Mouse (Mus musculus) megakaryocyte, embryonic 14.5 days (primary cell): Measurements from ENCODE around the gene Kbtbd12. TPM values are rescaled to one million over a fixed set of nuclear protein-coding genes. Genes with fewer than 3 reads are reported as not detected.

ENCODE experiments used
- H3K27me3 ChIP-seq: replicated peaks from 2 replicates; pipeline ENCODE3; 2012; ENCODE audit warnings: inconsistent platforms
- H3K36me3 ChIP-seq: replicated peaks from 2 replicates; pipeline ENCODE3; 2012; ENCODE audit warnings: low read length, inconsistent platforms, mixed read lengths
- H3K4me1 ChIP-seq: 2 replicates; pipeline ENCODE4 v1.6.1; 2012; ENCODE audit warnings: inconsistent platforms
- H3K4me3 ChIP-seq: replicated peaks from 2 replicates; pipeline ENCODE3; 2012; ENCODE audit warnings: moderate library complexity, mild to moderate bottlenecking, inconsistent platforms
- H3K9me3 ChIP-seq: 2 replicates; pipeline ENCODE4 v1.6.1; 2012; ENCODE audit warnings: inconsistent platforms
- FLI1 ChIP-seq: IDR thresholded peaks from 2 replicates; pipeline ENCODE4 v1.6.1; 2012; ENCODE audit warnings: low read length, inconsistent platforms, mixed read lengths
- GATA1 ChIP-seq: IDR thresholded peaks from 3 replicates; pipeline ENCODE4 v1.6.1; 2012; ENCODE audit warnings: mixed read lengths, low read length, inconsistent platforms, borderline replicate concordance
- polyA plus RNA-seq: library from polyadenylated mRNA; stranded (reverse); fragments of >175 nt; gene quantifications from 2 replicates; pipeline ENCODE4 v1.2.3, GENCODE M21; 2012; ENCODE audit warnings: low replicate concordance; ENCODE audit not compliant: insufficient read depth

The Kbtbd12 gene
- 1.1 TPM in 1 of 2 replicates, not detected in the other for polyA plus RNA-seq

DNA sequence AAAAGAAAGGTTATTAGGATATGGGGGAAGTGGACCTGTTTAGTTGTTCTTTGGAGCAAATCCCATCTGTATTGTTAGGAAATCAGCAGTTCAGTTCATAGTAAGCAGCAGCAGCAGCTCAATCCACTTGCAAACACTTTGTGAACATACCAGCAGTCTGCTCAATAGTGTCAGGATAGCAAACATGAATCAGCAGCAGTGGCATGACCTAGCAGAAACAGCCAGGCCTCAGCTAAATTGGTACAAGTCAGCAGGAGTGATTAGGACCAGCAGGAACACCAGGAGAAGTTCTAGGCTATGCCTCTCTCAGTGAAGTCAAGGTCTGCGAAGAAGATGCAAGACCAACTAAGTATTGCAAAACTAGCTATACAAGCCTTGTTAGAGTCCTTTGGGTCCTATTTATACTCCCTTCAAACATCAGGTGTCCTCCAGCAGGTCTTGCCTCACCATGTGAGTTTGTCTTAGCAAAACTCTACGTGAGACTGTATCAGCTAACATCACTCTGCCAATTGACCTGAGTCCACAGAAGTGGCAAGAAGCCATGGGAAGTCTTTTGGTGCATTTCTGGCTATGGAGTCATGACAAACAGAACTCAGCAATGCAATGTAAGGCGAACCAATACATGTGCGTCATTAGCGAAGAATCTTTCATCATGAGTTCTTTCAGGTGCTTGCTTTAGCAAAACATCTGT is at the start of gene Kbtbd12:
Gene Kbtbd12 (minus strand): TSS at position 340 of the 691 bp plus-strand sequence.
- Histone ChIP-seq H3K36me3 (no peaks in the 10 kb centered on the region), H3K4me3 (no peak within 1 kb of the TSS), H3K27me3 (peaks cover 36% of the 10 kb centered on the region), H3K4me1 (no peaks in the 10 kb centered on the region), H3K9me3 (peaks cover 35% of the 10 kb centered on the region)
- TF ChIP-seq GATA1: no peak
- TF ChIP-seq FLI1: no peak

DNA sequence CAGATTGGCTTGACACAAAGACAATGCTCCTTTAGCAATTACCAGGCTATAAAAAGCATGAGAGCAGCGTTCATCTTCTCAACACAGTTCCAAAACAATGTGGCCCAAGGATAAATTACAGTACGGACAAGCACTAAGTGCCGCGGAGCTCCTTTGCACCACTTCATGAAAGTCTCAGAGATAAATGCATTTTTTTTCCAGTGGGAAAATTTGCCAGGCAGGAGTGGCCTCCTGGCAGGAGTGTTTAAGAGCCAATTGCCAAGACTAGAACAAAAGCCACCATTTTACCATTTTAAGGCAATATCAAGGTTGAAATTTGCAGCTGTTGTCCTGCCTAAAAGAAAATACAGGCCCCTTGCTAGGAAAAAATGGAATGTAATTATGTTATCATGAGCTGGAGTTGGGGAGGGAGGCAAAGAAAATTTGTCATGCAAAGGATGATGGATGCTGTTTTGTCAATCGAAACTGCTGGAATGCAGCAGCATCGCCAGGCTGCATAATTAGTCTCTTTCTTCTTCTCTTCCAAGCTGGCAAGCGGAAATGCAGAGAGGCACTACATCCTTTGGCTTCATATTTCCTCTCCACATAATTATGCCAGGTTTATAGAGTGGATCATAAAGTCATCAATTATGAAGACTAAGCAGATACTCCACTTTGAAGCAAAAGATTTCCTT is 45.8 kb upstream of the Kbtbd12 start:
- peaks cover 14% of the 10 kb centered on the region for H3K9me3 ChIP-seq
- H3K27me3 ChIP-seq: peaks cover 26% of the 10 kb centered on the region
- H3K4me1 ChIP-seq: no peaks in the 10 kb centered on the region
- H3K4me3 ChIP-seq: no peak overlapping the region
- no peak for TF ChIP-seq GATA1
- H3K36me3 ChIP-seq: no peaks in the 10 kb centered on the region

DNA sequence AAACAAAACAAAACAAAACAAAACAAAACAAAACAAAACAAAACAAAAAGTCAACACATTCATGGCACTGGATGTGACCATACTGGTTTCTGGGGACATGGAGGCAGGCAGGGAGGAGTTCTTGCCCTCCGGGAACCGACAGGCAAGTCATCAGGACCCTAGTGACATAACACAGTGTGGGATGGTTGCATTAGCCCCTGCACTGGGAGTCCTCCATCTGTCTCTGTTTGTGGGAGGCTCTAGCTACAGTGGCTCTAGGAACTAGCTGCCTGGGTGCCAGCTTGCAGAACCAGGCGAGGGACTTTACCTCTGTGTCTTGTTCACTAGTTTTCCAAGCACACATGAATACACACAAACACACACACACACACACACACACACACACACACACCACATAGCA is 43.3 kb upstream of the Kbtbd12 start:
- Histone ChIP-seq H3K36me3 (no peaks in the 10 kb centered on the region), H3K4me3 (no peak overlapping the region), H3K27me3 (peaks cover 19% of the 10 kb centered on the region), H3K9me3 (peaks cover 22% of the 10 kb centered on the region), H3K4me1 (no peaks in the 10 kb centered on the region)
- TF ChIP-seq GATA1 (no peak), FLI1 (no peak)

DNA sequence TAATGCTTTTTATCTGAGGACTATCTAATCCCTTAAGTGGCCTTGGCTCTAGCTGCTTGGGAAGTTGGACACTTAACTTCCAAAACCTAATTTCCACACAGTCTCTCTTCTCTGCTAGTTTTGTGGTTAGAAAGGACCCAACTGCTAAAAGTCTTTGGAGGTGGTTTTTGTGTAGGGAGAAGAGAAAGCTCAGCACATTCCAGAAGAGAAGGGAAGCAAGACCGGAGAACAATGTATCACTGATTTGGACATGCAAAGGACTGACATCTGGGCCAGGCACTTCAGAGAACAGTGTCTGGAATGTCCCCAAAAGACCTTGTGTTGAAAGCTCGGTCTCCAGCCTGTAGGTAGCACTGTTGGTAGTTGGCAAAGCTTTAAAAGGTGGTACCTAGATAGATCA is 40.0 kb upstream of the Kbtbd12 start:
- H3K36me3 ChIP-seq: no peaks in the 10 kb centered on the region
- no peak overlapping the region for H3K4me3 ChIP-seq
- peaks cover 15% of the 10 kb centered on the region for H3K27me3 ChIP-seq
- H3K4me1 ChIP-seq: no peaks in the 10 kb centered on the region
- peaks cover 22% of the 10 kb centered on the region for H3K9me3 ChIP-seq
- TF ChIP-seq GATA1 (no peak), FLI1 (no peak)

DNA sequence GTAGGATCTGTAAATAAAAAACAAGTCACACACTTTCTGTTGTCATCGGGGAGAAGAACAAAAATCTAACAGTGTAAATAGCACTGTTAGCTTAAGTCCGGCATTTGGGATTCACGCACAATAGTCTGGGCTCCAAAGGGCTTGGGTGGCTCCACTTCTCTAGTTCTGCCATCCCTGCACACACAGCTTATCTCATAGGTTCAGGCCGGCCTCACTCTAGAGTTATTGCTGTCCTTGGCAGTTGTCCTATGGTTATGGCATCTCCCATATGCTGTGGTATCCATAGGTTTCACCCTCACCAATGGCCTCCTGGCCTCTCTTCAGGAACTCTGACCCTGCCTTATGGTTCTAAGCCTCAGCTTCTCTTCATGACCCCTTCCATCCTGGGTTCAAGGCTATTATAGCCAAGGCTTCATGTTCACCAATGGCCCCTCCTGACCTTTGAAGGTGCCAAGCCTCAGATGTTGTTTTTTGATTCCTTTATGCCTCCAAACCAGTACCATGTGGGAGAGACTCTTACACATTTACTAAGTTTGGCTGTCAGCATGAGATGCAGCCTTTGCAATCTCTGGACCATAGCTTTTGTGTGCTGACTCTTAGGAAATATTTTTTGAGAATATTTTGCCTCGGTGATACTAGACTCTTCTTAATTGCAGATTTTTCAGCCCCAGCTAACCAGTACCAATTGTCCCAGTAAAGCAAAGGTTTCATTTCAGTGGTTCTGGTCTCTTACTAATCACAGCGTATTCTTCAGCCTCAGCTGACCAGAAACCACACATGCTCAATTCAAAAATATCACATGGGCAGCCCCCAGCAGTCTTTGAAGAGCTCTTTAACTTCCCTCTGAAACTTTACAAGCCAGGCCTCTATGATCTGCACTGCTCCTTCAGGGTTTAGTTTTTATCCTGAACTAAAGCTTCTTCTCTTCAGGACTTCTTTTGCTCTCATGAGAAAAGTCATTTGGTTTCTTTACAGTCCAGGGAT is 39.3 kb upstream of the Kbtbd12 start:
- TF ChIP-seq FLI1 (no peak), GATA1 (no peak)
- Histone ChIP-seq H3K4me3 (no peak overlapping the region), H3K9me3 (peaks cover 22% of the 10 kb centered on the region), H3K4me1 (no peaks in the 10 kb centered on the region), H3K36me3 (no peaks in the 10 kb centered on the region), H3K27me3 (peaks cover 13% of the 10 kb centered on the region)

- H3K9me3 ChIP-seq: peaks cover 22% of the 10 kb centered on the region
- no peak for TF ChIP-seq FLI1
- no peaks in the 10 kb centered on the region for H3K36me3 ChIP-seq
- H3K27me3 ChIP-seq: peaks cover 12% of the 10 kb centered on the region
- H3K4me3 ChIP-seq: no peak overlapping the region
- H3K4me1 ChIP-seq: no peaks in the 10 kb centered on the region
These were observed 38.1 kb upstream of the Kbtbd12 start for GRCm38 (mm10) chr6:88675815-88676214.

DNA sequence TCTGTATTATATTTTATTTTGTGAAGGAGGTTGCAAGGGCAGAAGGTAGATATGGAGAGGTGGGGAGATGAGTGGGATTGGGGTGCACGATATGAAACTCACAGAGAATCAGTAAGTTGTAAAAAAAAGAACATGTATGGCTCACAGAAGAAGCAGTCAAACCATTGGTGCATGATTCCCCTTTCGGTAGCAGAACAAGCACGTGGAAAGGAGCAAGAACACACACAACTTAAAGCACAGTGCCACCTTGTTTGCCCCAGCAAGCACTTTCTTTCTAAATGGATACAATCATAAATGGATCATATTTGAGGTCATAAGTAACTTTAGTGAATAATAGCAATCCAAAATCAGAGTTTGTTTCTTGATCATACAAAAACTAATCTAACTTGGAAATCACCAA is 24.5 kb upstream of the Kbtbd12 start:
- H3K36me3 ChIP-seq: no peaks in the 10 kb centered on the region
- H3K4me3 ChIP-seq: no peak overlapping the region
- H3K27me3 ChIP-seq: peaks cover 22% of the 10 kb centered on the region
- H3K9me3 ChIP-seq: peaks cover 9% of the 10 kb centered on the region
- H3K4me1 ChIP-seq: no peaks in the 10 kb centered on the region
- TF ChIP-seq FLI1 (no peak), GATA1 (no peak)

- H3K4me1 ChIP-seq: no peaks in the 10 kb centered on the region
- no peaks in the 10 kb centered on the region for H3K36me3 ChIP-seq
- no peak overlapping the region for H3K4me3 ChIP-seq
- peaks cover 26% of the 10 kb centered on the region for H3K27me3 ChIP-seq
- H3K9me3 ChIP-seq: peaks cover 8% of the 10 kb centered on the region; the same call in 1 of the 2 replicates
- TF ChIP-seq FLI1: no peak
- no peak for TF ChIP-seq GATA1
These were observed 23.9 kb upstream of the Kbtbd12 start for GRCm38 (mm10) chr6:88661696-88662095.

- Histone ChIP-seq H3K4me1 (peaks cover 8% of the 10 kb centered on the region; the same call in 1 of the 2 replicates), H3K4me3 (no peak overlapping the region), H3K36me3 (no peaks in the 10 kb centered on the region), H3K9me3 (peaks cover 19% of the 10 kb centered on the region), H3K27me3 (peaks cover 23% of the 10 kb centered on the region)
- TF ChIP-seq GATA1: no peak
- TF ChIP-seq FLI1: no peak
These were observed 10.0 kb upstream of the Kbtbd12 start for GRCm38 (mm10) chr6:88647564-88648295.
